Mouse (Mus musculus) forebrain, embryonic 13.5 days (tissue): ENCODE results near the gene Rif1. TPM values are rescaled to one million over a fixed set of nuclear protein-coding genes. Genes with fewer than 3 reads are reported as not detected.

Source experiments
- ATAC-seq: fragments of 200-750 bp; cut with Nextera tagmentation; 2 replicates; pipeline ENCODE4 v1.8.0; 2017
- H3K27ac ChIP-seq: fragments of 300-500 bp; sonication (generic); 2 replicates; pipeline ENCODE4 v1.5.1; 2015; ENCODE audit warnings: inconsistent platforms, mild to moderate bottlenecking, moderate library complexity
- H3K27me3 ChIP-seq: fragments of 300-500 bp; sonication (generic); 2 replicates; pipeline ENCODE4 v1.6.1; 2015; ENCODE audit warnings: mild to moderate bottlenecking, inconsistent platforms
- H3K36me3 ChIP-seq: fragments of 300-500 bp; sonication (generic); 2 replicates; pipeline ENCODE4 v1.6.1; 2015; ENCODE audit warnings: mild to moderate bottlenecking, inconsistent platforms; ENCODE audit not compliant: poor library complexity, severe bottlenecking
- H3K4me1 ChIP-seq: fragments of 300-500 bp; sonication (generic); 2 replicates; pipeline ENCODE4 v1.6.1; 2015; ENCODE audit warnings: inconsistent platforms
- H3K4me2 ChIP-seq: fragments of 300-500 bp; sonication (generic); 2 replicates; pipeline ENCODE4 v1.6.1; 2015; ENCODE audit warnings: inconsistent platforms, mild to moderate bottlenecking, moderate library complexity
- H3K4me3 ChIP-seq: fragments of 300-500 bp; sonication (generic); 2 replicates; pipeline ENCODE4 v1.5.1; 2015; ENCODE audit warnings: mild to moderate bottlenecking, inconsistent platforms
- H3K9ac ChIP-seq: fragments of 300-500 bp; sonication (generic); 2 replicates; pipeline ENCODE4 v1.6.1; 2015; ENCODE audit warnings: mild to moderate bottlenecking, inconsistent platforms
- H3K9me3 ChIP-seq: fragments of 300-500 bp; sonication (generic); replicated peaks from 2 replicates; pipeline ENCODE4 v1.6.1; 2016; ENCODE audit warnings: inconsistent platforms
- WGBS: fragments of 180-500 bp; shearing (Covaris S2); methylation state at CpG from one replicate; pipeline ENCODE4 v1.1.7; 2015; 5-methylcytosine and 5-hydroxymethylcytosine counted together
- polyA plus RNA-seq: library from polyadenylated mRNA; unstranded; fragments of >200 nt; fragmentation: Nextera tagmentation; extraction: Ambion mirVana; gene quantifications from 2 replicates; pipeline ENCODE4 v1.2.1, GENCODE M21; 2015

Gene Rif1
- polyA plus RNA-seq, 1 experiment from 2014 or later, result 33.3 TPM

- H3K27ac ChIP-seq, result no peak overlapping the region
- no peaks in the 10 kb centered on the region for H3K9me3 ChIP-seq
- peaks cover 11% of the 10 kb centered on the region; the same call in 1 of the 2 replicates for H3K4me1 ChIP-seq
- WGBS, result 88% methylated on average over 5 of the region's 5 CpGs
- peaks cover 9% of the 10 kb centered on the region; the same call in 1 of the 2 replicates for H3K36me3 ChIP-seq
- no peak overlapping the region for H3K9ac ChIP-seq
- H3K4me3 ChIP-seq, result no peak overlapping the region
- ATAC-seq, result no peak
- H3K27me3 ChIP-seq, result no peaks in the 10 kb centered on the region
- no peak overlapping the region for H3K4me2 ChIP-seq
Measured at GRCm38 (mm10) chr2:52042714-52043113, 29.9 kb upstream of the Rif1 start.

DNA sequence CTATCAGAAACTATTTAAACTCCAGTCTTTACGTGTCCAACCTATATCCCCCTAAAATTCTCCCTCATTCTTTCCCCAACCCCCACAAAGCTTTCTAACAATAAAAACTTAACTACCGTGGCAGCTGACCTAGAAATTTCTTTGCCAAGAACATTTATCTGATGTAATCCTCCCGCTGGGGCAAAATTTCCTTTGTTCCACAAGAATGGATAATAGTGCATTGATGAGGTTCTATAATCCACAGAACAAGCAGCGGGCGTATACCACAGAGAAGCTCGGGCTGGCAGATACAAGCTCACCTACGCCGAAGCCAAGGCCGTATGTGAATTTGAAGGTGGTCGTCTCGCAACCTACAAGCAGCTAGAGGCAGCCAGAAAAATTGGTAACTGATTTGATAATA is 29.1 kb upstream of the Rif1 start:
- ATAC-seq, result no peak
- Histone ChIP-seq H3K4me2 (no peak overlapping the region), H3K9ac (no peak overlapping the region), H3K4me1 (peaks cover 10% of the 10 kb centered on the region; the same call in 1 of the 2 replicates), H3K4me3 (no peak overlapping the region), H3K9me3 (no peaks in the 10 kb centered on the region), H3K27me3 (no peaks in the 10 kb centered on the region), H3K36me3 (peaks cover 13% of the 10 kb centered on the region; the same call in 1 of the 2 replicates), H3K27ac (no peak overlapping the region)
- WGBS, result 82% methylated on average over 11 of the region's 11 CpGs

DNA sequence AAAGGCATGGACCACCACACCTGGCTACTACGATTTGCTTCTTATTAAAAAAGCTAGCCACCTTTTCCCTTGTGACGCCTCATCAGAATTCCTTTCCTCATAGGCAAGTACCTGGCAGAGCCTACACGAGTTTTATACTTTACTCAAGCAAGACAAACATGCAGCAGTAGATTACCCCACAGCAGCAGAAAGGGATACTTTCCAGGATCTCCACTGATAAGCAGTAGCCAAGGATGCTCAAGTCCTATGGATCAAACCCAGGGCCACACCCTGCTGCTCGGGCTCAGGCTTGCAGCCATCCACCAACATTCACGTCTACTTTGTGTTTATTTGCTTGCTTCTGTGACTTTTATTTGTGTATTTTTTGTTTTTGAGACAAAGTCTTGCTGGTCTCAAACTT is 26.6 kb upstream of the Rif1 start:
- Histone ChIP-seq H3K4me2 (no peak overlapping the region), H3K9me3 (no peaks in the 10 kb centered on the region), H3K27me3 (no peaks in the 10 kb centered on the region), H3K9ac (no peak overlapping the region), H3K4me1 (no peaks in the 10 kb centered on the region), H3K4me3 (no peak overlapping the region), H3K36me3 (peaks cover 13% of the 10 kb centered on the region; the same call in 1 of the 2 replicates), H3K27ac (no peak overlapping the region)
- no peak for ATAC-seq
- 83% methylated on average over 5 of the region's 5 CpGs for WGBS

GRCm38 (mm10) chr2:52050823-52051222 is 21.8 kb upstream of the Rif1 start:
- H3K27me3 ChIP-seq, result no peaks in the 10 kb centered on the region
- ATAC-seq, result no peak
- no peaks in the 10 kb centered on the region for H3K4me1 ChIP-seq
- no peak overlapping the region for H3K4me2 ChIP-seq
- peaks cover 5% of the 10 kb centered on the region; the same call in 1 of the 2 replicates for H3K36me3 ChIP-seq
- WGBS, result 95% methylated on average over 11 of the region's 11 CpGs
- no peak overlapping the region for H3K27ac ChIP-seq
- H3K4me3 ChIP-seq, result no peak overlapping the region
- no peak overlapping the region for H3K9ac ChIP-seq
- H3K9me3 ChIP-seq, result no peaks in the 10 kb centered on the region

GRCm38 (mm10) chr2:52052335-52052734 is 20.3 kb upstream of the Rif1 start:
- Histone ChIP-seq H3K9ac (no peak overlapping the region), H3K9me3 (no peaks in the 10 kb centered on the region), H3K27ac (no peak overlapping the region), H3K27me3 (no peaks in the 10 kb centered on the region), H3K36me3 (peaks cover 5% of the 10 kb centered on the region; the same call in 1 of the 2 replicates), H3K4me2 (no peak overlapping the region), H3K4me3 (no peak overlapping the region), H3K4me1 (no peaks in the 10 kb centered on the region)
- peak; percentile 59; the same call in 1 of the 2 replicates for ATAC-seq
- 59% methylated on average over 4 of the region's 4 CpGs for WGBS

DNA sequence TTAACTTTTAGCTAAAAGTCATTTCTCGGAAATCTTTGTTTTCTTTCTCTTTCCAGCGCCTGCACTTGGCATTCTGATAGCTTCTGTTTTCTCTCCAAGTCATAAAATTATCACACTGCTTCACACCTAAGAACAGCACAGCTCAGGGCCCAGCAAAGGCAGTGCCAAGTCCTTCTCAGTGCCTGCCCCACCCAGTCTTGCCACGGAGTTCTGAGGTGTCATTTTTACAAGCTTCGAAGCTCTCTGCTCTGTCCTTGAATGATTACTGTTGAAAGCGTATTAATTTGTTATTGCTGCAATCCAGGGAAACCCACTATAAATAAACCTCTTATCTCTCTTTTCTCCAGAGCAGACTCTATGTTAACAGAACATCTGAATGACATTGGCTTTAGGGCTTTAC is 19.1 kb upstream of the Rif1 start:
- no peak for ATAC-seq
- H3K9ac ChIP-seq, result no peak overlapping the region
- no peaks in the 10 kb centered on the region for H3K27me3 ChIP-seq
- no peaks in the 10 kb centered on the region for H3K4me1 ChIP-seq
- H3K27ac ChIP-seq, result no peak overlapping the region
- no peaks in the 10 kb centered on the region for H3K9me3 ChIP-seq
- H3K4me3 ChIP-seq, result no peak overlapping the region
- no peak overlapping the region for H3K4me2 ChIP-seq
- no peaks in the 10 kb centered on the region for H3K36me3 ChIP-seq
- WGBS, result 63% methylated on average over 5 of the region's 5 CpGs

DNA sequence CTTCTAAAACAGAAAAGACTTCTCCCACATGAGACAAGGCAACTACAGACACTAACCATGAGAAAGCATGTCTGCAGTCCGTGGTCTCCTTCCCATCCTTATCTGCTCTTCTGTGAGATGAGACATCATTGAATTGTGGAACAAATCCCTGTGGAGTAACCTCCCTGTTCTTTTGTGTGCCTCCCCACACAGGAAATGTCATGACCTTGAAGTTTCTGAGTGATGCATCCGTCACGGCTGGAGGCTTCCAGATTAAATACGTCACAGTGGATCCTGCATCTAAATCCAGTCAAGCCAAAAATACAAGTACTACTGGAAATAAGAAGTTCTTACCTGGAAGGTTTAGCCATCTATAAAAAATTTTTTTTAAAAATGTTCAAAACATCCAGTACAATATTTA is 17.0 kb upstream of the Rif1 start:
- H3K9me3 ChIP-seq, result no peaks in the 10 kb centered on the region
- H3K4me2 ChIP-seq, result no peak overlapping the region
- no peaks in the 10 kb centered on the region for H3K36me3 ChIP-seq
- H3K4me3 ChIP-seq, result no peak overlapping the region
- no peak overlapping the region for H3K27ac ChIP-seq
- WGBS, result 63% methylated on average over 4 of the region's 4 CpGs
- no peak for ATAC-seq
- no peak overlapping the region for H3K9ac ChIP-seq
- no peaks in the 10 kb centered on the region for H3K27me3 ChIP-seq
- H3K4me1 ChIP-seq, result no peaks in the 10 kb centered on the region

GRCm38 (mm10) chr2:52057099-52057498 is 15.5 kb upstream of the Rif1 start:
- WGBS, result 88% methylated on average over 1 of the region's 1 CpGs
- H3K4me3 ChIP-seq, result no peak overlapping the region
- H3K27ac ChIP-seq, result no peak overlapping the region
- H3K36me3 ChIP-seq, result no peaks in the 10 kb centered on the region
- no peaks in the 10 kb centered on the region for H3K4me1 ChIP-seq
- H3K4me2 ChIP-seq, result no peak overlapping the region
- H3K9ac ChIP-seq, result no peak overlapping the region
- no peak for ATAC-seq
- H3K9me3 ChIP-seq, result no peaks in the 10 kb centered on the region
- no peaks in the 10 kb centered on the region for H3K27me3 ChIP-seq

GRCm38 (mm10) chr2:52057681-52058080 is 15.0 kb upstream of the Rif1 start:
- H3K4me3 ChIP-seq, result no peak overlapping the region
- no peak overlapping the region for H3K9ac ChIP-seq
- no peaks in the 10 kb centered on the region for H3K4me1 ChIP-seq
- H3K27me3 ChIP-seq, result no peaks in the 10 kb centered on the region
- no peak overlapping the region for H3K4me2 ChIP-seq
- H3K27ac ChIP-seq, result no peak overlapping the region
- H3K36me3 ChIP-seq, result no peaks in the 10 kb centered on the region
- ATAC-seq, result no peak
- H3K9me3 ChIP-seq, result no peaks in the 10 kb centered on the region

GRCm38 (mm10) chr2:52068641-52069040 is 4.0 kb upstream of the Rif1 start:
- H3K4me3 ChIP-seq, result no peak overlapping the region
- H3K9ac ChIP-seq, result no peak overlapping the region
- no peaks in the 10 kb centered on the region for H3K27me3 ChIP-seq
- no peak overlapping the region for H3K4me2 ChIP-seq
- ATAC-seq, result no peak
- H3K4me1 ChIP-seq, result peaks cover 9% of the 10 kb centered on the region
- no peaks in the 10 kb centered on the region for H3K9me3 ChIP-seq
- H3K27ac ChIP-seq, result no peak overlapping the region
- WGBS, result 61% methylated on average over 1 of the region's 1 CpGs
- no peaks in the 10 kb centered on the region for H3K36me3 ChIP-seq

- 88% methylated on average over 5 of the region's 5 CpGs for WGBS
- Histone ChIP-seq H3K4me1 (peaks cover 19% of the 10 kb centered on the region), H3K4me3 (no peak overlapping the region)
Measured at GRCm38 (mm10) chr2:52070816-52071215, 1.8 kb upstream of the Rif1 start.

GRCm38 (mm10) chr2:52071241-52071991 is 1.2 kb upstream of the Rif1 start:
- ATAC-seq, result no peak
- Histone ChIP-seq H3K27ac (no peak overlapping the region), H3K9ac (0 out of 2 replicates have a peak overlapping the region, but pooled peaks have one; percentile 94), H3K9me3 (no peaks in the 10 kb centered on the region), H3K4me1 (peaks cover 19% of the 10 kb centered on the region), H3K4me3 (peak overlapping the region; percentile 99), H3K36me3 (peaks cover 14% of the 10 kb centered on the region), H3K4me2 (peak overlapping the region; percentile 70), H3K27me3 (no peaks in the 10 kb centered on the region)
- 17% methylated on average over 13 of the region's 13 CpGs for WGBS

More at GRCm38 (mm10) chr2:52070816-52071215, 1.8 kb upstream of the Rif1 start:
- Histone ChIP-seq H3K27me3 (no peaks in the 10 kb centered on the region), H3K9ac (no peak overlapping the region), H3K27ac (no peak overlapping the region), H3K36me3 (peaks cover 9% of the 10 kb centered on the region), H3K9me3 (no peaks in the 10 kb centered on the region), H3K4me2 (no peak overlapping the region)
- ATAC-seq, result no peak
